Mouse (Mus musculus): Measurements from ENCODE around the gene Atxn3.
A peak's percentile ranks its signal among the peaks of the same experiment; 100 is the strongest.
"Not testable (repeated sequence)": the region's sequence is repeated elsewhere in the genome, so short reads cannot be mapped to it uniquely, and the experiment has no call there.

The Atxn3 gene

DNA sequence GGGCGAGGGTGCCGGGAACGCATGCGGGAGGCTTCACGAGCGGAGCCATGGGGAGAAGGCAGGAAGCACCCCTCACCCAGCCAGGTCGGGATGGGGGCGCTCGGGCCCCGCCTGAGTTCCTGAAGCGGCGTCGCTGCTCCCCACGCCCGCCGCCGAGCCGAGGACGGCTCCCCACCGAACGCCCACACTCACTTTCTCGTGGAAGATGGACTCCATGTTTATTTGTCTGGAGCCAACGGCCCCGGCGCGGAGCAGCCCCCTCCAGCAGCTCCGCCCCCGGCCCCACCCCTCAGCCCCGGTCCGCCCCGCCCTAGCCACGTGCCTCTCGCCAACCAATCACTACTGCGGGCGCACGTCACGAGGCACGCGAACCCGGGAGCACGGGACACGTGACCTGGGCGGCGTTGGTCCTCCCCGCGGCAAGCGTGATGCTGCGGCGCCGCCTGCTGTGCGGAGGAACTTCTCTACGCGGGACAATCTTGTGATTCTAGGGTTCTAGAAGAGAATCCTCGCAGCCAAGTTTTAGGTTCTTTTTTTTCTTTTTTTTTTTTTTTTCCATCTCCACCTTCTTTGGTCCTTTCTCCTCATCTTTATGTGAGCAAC lies at the start of gene Atxn3:
Gene Atxn3 (minus strand): TSS at position 305 of the 603 bp plus-strand sequence.
- peak; percentile 97 to 98 for DNase-seq (ENCODE audit: low spot score in 2 of 2)

DNA sequence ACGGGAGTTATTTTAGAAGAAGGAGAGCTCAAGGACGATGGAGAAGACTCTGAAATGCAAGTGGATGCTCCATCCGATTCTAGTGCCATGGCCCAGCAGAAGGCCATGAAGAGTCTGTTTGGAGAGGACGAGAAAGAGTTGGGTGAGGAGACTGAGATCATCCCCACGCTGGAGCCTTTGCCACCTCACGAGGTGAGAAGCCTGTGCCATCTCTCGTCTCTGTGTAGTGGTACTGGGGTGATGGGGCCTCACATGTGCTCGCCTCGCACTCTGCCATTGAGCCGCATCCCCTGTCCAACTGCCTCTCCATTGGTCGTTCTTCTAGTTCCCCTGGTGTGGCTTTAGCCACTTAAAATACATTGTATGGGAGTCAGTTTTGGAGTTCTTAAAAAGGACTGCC lies 42.7 kb upstream of the Atxn3 start:
- no peak for DNase-seq (ENCODE audit: low spot score in 2 of 2)

DNA sequence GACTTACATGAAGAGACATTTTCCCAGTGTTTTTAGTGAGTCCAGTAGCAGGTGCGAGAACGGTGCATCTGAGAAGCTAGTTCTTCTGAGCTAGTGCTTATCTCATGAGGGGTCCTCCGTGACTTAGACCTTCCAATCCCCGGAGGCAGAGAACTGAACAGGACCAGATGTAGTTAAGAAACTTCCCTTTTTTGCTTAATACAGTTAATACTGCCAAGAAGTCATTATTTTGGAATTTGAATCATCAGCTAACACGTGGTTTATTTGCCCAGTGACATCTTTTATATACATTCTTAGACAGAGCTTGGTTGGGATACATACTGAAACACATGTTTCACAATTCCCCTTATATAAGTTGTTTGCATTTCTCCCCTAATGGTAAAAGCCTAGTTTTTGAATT lies 40.9 kb upstream of the Atxn3 start:
- DNase-seq (ENCODE audit: low spot score in 2 of 2): no peak

DNA sequence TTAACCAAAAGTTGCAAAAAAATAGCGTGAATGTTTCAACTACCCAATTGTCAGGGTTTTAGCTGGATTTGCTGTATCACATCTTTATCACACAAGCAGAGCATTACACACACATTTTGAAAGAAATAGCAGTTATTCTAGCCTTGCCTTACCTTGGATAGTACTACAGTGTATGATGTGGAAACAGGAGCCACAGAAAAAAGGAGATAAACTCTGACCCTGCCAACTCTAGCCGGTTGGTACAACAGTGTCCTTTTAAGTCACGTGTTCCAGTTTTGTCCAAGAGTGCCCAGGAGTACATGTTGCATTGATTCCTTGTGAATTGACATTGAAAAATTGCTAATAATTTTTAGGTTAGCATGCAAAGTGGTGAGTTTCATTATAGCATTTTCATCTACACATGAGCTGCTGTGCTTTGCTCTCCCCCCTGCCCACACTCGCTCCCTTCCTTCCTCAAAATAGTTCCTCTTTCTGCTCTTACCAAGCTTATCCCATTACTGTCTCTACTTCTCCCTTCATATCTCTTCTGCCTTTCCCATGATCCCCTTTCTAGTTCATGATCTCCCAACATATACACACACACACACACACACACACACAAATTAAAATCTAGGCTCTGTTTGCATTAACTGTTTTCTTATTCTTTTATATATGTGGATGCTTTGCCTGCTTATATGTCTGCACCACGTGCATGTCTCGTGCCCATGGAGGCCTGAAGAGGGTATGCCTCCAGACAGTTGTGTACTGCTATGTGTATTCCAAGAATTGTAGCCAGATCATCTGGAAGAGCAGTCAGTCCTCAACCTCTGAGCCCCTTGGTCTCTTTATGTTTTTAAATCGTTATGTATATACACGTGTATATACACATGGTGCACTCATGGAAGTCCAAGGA lies 36.8 kb upstream of the Atxn3 start:
- no peak for DNase-seq (ENCODE audit: low spot score in 2 of 2)

DNA sequence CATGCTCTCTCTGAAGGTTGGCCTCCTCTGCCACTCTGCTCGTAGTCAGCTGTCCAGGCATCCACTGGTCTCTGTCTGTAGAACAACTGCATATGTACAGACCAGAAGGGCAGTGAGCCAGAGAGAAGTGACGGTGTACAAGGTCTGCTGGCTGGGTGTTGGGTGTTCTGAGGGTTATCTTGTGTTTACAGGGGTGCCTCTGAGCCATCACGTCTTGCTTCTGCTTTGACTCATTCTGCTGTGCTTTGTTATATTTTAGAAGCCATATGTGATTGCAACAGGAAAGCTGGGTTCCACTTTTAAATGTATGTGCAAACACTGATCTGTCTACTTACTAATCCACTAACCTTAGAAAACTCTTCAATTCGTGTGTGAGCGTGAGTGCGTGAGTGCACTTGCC lies 29.6 kb upstream of the Atxn3 start:
- no peak for DNase-seq (ENCODE audit: low spot score in 2 of 2)

DNA sequence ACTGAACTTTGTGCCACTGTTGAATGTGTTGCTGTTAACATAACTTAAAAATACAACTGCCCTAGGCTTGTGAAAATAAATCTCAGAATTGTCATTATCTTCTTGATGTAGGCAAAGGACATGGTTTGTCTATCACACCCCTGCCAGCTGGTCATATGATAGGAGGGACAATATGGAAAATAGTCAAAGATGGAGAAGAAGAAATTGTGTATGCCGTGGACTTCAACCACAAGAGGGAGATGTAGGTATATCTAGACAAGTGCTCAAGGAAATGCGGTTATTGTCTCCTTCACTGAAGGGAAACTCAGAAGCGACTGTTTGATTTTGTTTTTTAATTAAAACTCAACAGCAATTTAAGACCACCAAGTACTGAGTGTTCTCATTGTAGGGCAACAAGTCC lies 27.1 kb upstream of the Atxn3 start:
- no peak for DNase-seq (ENCODE audit: low spot score in 2 of 2)

DNA sequence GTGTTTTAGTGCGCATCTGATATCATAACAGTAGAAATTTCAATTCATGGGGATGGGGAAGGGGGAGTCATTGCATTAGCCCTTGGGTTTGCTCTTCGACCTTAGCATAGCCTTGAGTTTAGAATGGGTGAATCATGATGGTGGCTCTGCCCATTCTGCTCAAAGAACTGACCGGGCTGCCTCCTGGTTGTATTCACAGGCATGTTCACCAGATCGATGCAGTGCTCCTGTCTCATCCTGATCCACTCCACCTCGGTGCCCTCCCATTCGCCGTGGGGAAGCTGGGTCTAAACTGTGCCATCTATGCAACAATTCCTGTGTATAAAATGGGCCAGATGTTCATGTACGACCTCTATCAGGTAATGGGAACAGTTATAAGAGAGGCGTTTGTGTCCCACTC lies 24.9 kb upstream of the Atxn3 start:
- DNase-seq (ENCODE audit: low spot score in 2 of 2): no peak

DNA sequence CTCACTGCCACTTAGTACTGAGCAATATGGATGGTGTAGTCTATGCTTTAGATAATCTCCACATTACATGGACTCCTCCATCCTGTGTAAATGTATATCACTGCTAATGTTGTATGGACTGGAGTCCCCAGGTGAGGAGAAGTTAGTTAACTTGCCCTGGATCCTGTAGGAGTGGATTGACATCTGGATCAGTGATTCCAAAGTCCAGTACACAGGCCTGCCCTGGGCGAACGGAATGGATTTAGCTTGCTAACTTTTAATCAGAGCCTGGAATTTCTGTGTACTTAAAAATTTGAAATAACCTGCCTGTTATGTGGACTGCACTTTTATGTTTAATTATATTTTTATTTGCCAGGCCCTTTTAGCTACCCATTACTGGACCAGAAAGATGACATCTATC lies 23.5 kb upstream of the Atxn3 start:
- DNase-seq (ENCODE audit: low spot score in 2 of 2): no peak

DNA sequence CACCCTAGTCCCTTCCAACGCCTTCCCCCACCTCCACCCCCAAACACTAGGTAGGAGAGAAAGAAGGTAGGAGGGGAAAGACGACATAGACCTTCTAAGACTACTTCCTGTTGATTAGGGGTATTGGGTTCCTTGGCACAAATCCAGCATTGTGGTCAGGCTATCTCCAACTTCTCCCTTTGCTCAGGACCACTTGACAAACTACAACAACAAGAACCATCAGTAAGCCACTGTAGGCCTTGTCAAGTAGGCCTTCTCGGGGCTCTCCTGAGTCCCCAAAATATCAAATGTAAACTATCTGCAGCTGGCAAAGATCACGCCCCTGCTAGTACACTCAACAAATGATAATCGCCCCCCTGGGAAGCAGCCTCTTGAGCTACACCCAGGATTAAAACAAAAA lies 22.2 kb upstream of the Atxn3 start:
- DNase-seq (ENCODE audit: low spot score in 2 of 2): no peak

DNA sequence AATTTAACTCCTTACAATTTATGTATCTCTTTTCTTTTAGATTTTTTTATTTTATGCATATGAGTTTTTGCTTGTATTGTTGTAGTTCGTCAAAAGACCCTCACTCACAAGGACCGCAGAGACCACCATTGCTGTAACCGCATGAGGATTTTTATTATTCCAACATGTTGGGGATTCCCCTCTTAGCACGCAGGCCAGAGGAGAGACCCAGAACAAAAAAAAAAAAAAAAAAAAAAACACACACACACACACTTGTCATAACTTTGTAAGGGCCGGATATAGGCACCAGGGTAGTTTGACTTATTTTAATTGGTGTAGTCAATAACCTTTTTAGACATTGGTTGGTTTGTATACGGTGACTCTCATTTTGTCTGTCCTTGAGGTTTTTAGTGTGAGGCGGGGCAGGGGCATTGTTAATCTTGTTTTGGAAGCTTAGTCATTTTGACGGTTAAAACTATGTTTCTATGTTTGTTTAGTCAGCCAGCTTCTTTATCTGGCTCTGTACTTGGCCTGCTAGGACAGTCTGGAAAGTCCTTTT lies 21.2 kb upstream of the Atxn3 start:
- DNase-seq (ENCODE audit: low spot score in 2 of 2): no peak

DNA sequence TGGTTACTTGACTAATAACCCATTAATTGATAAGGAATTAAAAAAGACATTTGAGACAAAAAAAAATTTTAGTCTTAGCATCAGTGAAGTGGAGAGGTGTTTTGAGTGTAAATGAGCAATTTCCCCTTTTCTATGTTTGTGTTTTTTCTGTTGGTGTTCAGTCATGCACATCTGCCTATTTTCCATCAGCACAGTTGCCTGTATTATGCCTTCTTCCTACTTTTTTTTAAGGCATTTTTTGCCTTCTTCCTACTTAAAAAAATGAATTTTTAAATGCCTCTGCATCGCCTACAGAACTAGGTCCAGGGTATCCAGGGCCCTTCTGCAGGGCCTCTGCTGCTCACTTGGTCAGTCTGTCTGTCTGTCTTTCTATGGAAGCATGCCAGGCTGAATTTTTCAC lies 20.5 kb upstream of the Atxn3 start:
- no peak for DNase-seq (ENCODE audit: low spot score in 2 of 2)

DNA sequence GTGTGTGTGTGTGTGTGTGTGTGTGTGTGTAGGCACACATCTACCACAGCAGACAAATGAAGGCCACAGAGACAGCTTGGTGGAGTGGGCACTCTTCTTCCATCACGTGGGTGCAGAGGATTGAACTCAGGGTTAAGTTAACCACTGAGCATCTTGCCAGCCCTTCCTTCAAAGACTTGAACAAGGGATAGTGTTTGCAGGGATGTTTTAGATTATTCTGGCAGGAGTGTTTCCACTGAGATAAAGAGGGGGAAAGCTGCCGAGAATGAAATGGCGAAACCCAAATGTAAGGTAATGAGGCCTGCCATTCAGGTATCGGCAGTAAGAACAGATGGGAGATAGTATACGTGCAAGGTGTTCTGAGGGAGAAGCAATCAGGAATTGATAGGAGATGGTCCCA lies 20.1 kb upstream of the Atxn3 start:
- DNase-seq (ENCODE audit: low spot score in 2 of 2): no peak

DNA sequence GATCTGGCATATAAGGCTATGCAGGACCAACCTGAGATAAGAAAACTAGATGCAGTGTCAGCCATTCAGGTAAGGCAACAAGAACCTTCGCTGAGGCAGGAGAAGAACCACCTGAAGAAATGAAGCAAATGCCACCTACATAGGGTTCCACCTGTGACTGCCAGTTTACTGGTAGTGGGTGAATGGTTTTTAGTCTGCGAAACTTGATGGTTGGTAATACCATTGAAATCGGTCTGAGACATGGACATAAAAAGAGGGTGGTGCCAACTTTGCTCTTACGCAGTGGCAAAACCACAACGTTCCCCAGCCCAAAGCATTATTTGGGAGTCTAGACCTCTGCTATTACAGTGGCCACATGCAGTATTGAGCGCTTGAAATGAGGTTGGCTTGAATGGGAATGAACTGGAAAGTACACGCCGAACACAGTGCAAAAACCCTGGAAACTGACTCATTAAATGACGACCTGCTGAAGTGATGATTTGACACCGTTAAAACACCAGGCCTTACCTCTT lies 19.4 kb upstream of the Atxn3 start:
- DNase-seq (ENCODE audit: low spot score in 2 of 2): no peak

DNA sequence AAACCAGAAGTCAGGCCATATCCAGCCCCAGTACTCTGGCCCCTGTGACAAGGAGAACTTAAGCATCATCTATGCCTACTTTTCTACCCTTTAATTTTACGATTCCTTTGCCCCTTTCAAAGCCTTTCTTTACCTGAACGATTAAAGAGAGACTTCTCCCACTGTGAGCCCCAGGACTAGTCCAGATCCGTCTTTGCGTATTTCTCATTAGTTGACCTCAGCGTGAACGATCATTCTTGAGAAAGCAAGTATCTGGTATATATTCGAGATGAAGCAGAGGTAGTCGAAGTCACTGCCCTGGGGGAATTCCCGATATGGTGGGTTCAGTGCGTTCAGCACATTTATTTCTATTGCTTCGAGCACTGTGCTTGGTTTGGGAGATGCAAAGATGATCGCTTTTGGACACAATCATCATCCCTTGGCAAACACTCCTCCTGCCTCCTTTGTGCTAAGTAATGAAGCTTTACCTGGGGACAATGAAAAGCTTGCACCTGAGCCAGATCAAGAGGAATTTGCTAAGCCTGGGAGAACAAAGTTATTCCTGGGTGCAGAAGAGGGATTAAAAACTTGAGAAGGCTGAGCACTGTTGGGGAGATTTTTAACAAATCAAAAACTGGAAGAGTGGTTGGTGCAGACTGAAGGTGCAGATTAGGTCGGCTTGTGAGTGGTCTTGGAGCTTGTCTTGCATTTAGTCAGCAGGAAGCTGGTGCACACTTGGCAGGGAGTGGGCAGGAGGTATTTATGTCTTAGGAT lies 18.8 kb upstream of the Atxn3 start:
- no peak for DNase-seq (ENCODE audit: low spot score in 2 of 2)

DNA sequence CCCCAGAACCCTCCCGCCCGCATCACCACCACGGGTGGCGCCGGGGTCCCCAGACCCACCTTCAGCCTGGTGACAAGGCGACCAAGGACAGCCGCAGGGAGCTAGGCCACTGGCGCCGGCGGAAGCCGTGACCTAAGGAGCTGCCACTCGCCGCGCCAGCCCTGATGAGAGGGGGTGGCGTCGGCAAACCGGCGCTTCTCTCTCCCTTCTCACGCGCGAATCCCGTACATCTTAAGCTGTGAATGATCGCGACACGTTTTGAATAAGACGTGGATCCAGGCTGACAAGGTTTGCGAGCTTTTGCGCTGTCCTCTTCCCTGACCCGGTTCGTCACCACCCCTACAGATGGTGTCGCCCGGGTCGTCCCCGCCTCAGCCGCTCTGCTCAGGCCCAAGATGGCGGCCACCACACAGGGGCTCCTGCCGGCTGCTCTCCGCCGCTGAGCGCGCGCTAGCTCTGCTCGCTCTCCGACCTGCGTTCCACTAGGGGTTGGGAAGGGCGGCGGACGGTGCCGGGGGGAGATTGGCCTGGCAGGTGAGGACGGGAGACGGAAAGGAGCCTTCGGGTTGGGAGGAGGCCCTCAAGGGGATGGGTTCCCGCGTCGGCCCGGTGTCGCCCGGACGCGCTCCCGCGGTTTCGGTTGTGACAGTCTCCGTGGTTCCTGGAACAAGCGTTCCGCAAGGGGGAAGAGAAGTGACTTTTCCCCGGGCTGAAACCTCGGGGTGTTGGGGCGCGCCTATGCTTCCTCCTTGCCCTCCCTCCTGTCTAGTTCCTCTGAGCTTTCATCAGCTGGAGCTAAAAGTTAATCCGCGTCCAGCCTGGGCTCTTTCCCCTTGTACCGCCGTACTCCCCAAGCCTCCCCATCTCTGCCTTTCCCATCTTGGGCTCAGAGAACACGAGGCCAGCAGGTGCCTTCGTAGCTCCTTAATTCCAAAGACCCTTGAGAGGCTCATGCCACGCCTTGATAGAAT lies 17.8 kb upstream of the Atxn3 start, which contains the start of gene Cpsf2:
Gene Cpsf2 (plus strand): TSS at position 388 of the 971 bp plus-strand sequence.
- peak; percentile 86 to 87 for DNase-seq (ENCODE audit: low spot score in 2 of 2)

DNA sequence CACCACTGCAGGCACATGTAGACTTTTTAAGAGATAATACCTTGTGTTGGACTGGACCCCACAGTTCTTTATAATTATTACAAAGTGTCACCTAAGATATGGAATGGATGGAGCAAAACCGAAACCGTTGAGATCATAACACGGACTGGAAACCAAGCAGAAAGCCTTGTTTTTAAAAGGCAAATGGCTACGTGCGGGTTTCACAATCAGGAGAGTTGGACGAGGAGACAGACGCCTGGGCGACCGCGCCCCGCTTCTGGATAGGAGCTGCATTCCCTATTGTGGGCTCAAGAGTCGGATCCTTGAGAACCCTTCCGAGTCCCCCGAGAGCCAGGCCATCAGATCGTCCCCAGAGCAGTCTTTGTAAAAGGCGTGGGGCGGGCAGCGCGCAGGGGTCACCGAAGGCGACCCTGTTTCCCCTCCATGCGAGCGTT lies 17.1 kb upstream of the Atxn3 start:
- no peak for DNase-seq (ENCODE audit: low spot score in 2 of 2)

DNA sequence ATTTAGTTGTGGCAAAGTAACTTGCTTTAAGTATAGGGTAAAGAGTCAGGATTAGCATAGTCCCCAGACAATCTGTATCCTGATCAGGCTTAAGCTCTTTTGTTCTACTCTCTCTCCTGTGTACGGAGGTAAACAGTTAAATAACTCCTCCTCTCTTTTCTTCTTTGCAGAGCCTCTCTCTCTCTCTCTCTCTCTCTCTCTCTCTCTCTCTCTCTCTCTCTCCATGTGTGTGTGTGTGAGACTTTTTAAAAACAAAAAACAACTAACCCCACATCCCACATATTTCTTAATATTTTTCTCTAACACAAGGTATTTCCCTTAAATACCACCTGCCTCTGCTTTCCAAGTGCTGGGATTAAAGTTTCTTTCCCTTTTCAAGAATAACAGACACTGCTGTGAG lies 16.5 kb upstream of the Atxn3 start:
- DNase-seq (ENCODE audit: low spot score in 2 of 2): no peak

DNA sequence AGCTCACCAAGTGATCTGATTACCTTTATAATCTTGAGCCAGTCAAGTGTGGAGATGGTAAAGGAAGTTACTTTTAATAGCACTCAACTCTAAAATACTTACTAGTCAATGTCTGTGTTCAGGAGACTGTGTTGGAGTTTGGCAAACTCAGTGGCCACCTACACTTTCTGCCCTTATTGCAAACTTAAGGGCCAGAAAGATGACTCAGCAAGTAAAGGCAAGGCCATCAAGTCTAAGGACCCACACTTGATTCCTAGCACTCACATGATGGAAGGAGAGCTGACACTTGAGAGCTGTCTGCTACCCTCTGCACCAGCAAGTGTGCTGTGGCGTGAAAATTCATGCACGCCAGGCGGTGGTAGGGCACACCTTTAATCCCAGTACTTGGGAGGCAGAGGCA lies 14.2 kb upstream of the Atxn3 start:
- DNase-seq (ENCODE audit: low spot score in 2 of 2): no peak

DNA sequence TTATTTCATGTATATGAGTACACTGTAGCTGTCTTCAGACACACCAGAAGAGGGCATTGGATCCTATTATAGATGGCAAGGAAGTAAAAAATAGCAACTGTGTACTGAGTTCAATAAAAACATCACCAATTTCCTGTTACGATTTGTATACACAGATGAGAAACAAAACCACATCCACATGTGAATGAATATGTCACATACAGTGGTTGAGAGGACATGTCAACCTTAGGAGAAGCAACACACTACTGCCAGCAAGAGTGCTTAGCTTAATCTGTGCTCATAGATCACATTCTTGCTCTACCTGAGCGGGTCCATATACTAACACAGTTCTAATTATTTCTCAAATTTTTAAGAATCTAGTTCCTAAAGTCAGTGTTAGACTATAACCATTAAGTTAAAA lies 13.3 kb upstream of the Atxn3 start:
- DNase-seq (ENCODE audit: low spot score in 2 of 2): no peak

DNA sequence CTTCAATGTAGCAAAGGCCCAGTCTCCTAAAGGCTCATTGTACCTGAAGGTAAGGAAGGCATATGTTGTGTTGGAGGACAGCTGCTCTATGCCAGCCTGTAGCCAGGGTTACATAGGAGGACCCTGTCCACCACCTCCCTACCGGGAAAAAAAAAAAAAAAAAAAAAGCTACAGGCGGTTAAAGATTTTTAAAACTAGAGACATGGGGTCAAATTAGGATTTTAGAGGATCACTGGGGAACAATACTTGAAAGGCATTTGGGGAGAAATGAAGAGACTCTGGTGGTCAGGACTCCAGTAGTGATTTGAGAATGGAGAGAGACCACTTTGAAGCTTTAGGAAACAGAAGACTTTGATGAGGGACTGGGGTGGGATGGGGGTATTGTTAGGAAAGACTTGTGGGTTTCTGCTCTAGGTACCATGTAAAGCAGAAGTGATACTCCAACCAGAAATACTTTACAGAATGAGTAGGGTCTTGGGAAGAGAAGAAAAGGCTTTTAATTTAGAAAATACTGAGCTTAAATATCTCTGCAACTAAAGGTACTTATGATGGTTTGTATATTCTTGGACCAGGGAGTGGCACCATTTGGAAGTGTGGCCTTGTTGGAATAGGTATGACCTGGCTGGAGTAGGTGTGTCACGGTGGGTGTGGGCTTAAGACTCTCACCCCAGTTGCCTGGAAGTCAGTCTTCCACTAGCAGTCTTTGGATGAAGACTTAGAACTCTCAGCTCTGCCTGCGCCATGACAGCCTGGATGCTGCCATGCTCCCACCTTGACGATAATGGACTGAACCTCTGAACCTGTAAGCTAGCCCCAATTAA lies 1.1 kb upstream of the Atxn3 start:
- not testable (repeated sequence) for DNase-seq (ENCODE audit: low spot score in 2 of 2)

All from heart, adult 9 months (tissue).